Mouse (Mus musculus): ENCODE results near the gene Parp11.

DNA sequence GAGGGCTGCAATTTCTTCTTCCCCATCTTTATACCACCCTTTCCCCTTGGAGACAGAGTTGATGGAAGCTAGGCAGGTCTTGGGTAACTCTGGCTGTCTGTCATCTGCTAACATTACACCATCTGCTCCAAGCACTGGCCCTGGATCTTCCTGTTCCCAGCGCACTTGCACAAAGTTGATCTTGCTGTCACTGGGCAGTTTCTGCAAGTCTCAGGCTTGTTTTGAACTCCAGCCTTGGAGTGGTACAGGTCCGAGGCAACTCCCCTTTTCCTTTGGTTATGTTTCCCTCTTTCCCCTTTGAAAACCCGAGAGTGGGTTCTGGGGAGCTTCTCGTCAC is 12.0 kb upstream of the Parp11 start:
- TF ChIP-seq POLR2A (IDR thresholded peaks at IDR 0.05; ENCODE audit: extremely low read depth, insufficient read depth, low read length) (no peak), CTCF (IDR thresholded peaks at IDR 0.05; ENCODE audit: low read depth, low read length) (no peak)

All from liver, adult 2 months (tissue).